Mouse (Mus musculus) CH12.LX (cell line): Measurements from ENCODE around the gene Plk2. TPM values are rescaled to one million over a fixed set of nuclear protein-coding genes. Genes with fewer than 3 reads are reported as not detected.
"Not testable (repeated sequence)": the region's sequence is repeated elsewhere in the genome, so short reads cannot be mapped to it uniquely, and the experiment has no call there.

Experiments
- DNase-seq: peaks from one replicate; pipeline ENCODE4 v3.0.0-alpha.2; 2013; ENCODE audit errors: extremely low read depth
- H3K27ac ChIP-seq: 2 replicates; pipeline ENCODE4 v1.5.1; 2012; ENCODE audit warnings: low read depth, mild to moderate bottlenecking, control low read depth, moderate library complexity; ENCODE audit not compliant: insufficient read depth
- H3K27me3 ChIP-seq: replicated peaks from 2 replicates; pipeline ENCODE3; 2012; ENCODE audit warnings: inconsistent platforms
- H3K36me3 ChIP-seq, 2 experiments: replicated peaks in 1 of 2; 2 replicates each; pipeline versions ENCODE3 to v1.6.1; 2012; ENCODE audit warnings: inconsistent platforms in 1 of 2, low read length in 1 of 2, mild to moderate bottlenecking in 1 of 2, mixed read lengths in 1 of 2, moderate library complexity in 1 of 2; ENCODE audit not compliant: control insufficient read depth in 1 of 2, insufficient read depth in 1 of 2
- H3K4me1 ChIP-seq, 2 experiments: 2 replicates each; pipeline ENCODE4 v1.6.1; 2012; ENCODE audit warnings: inconsistent platforms in 1 of 2, moderate library complexity in 1 of 2; ENCODE audit not compliant: insufficient read depth in 2 of 2, control insufficient read depth in 1 of 2
- H3K4me2 ChIP-seq: 2 replicates; pipeline ENCODE4 v1.6.1; 2012; ENCODE audit warnings: low read depth, mild to moderate bottlenecking, control low read depth; ENCODE audit not compliant: poor library complexity, insufficient read depth, severe bottlenecking
- H3K4me3 ChIP-seq, 3 experiments: fragments of 150-350 bp in 1 of 3; sonication (generic) in 1 of 3; replicated peaks in 1 of 3; 2 replicates each; pipeline versions ENCODE3 to v1.5.1; 2011 to 2012; ENCODE audit warnings: low read depth in 2 of 3, low read length in 2 of 3, mild to moderate bottlenecking in 2 of 3, moderate library complexity in 2 of 3, control low read depth in 1 of 3, improper control_type of control experiment in 1 of 3, inconsistent platforms in 1 of 3, mixed read lengths in 1 of 3; ENCODE audit not compliant: poor library complexity in 1 of 3
- H3K79me2 ChIP-seq: replicated peaks from 2 replicates; pipeline ENCODE4 v1.6.1; 2012; ENCODE audit warnings: mild to moderate bottlenecking, moderate library complexity; ENCODE audit not compliant: control insufficient read depth, poor library complexity, insufficient read depth, severe bottlenecking; ENCODE audit errors: extremely low read depth
- H3K9ac ChIP-seq: 2 replicates; pipeline ENCODE4 v1.6.1; 2012; ENCODE audit warnings: low read depth, mild to moderate bottlenecking, control low read depth, moderate library complexity; ENCODE audit not compliant: insufficient read depth
- H3K9me3 ChIP-seq: replicated peaks from 2 replicates; pipeline ENCODE3; 2012; ENCODE audit warnings: low read length, inconsistent platforms, mixed read lengths
- BHLHE40 ChIP-seq: IDR thresholded peaks from 2 replicates; pipeline ENCODE4 v1.6.1; 2011; ENCODE audit warnings: mild to moderate bottlenecking, low read depth, low read length, improper control_type of control experiment
- CTCF ChIP-seq, 2 experiments: IDR thresholded peaks in 1 of 2; conservative IDR thresholded peaks in 1 of 2; 2 replicates each; pipeline ENCODE4 v1.5.1; 2011 to 2012; ENCODE audit warnings: low read depth in 2 of 2, low read length in 2 of 2, improper control_type of control experiment in 1 of 2, inconsistent platforms in 1 of 2, mild to moderate bottlenecking in 1 of 2, moderate library complexity in 1 of 2
- EP300 ChIP-seq: IDR thresholded peaks from 2 replicates; pipeline ENCODE4 v1.6.1; 2011; ENCODE audit warnings: low read length, improper control_type of control experiment
- HCFC1 ChIP-seq: IDR thresholded peaks from 2 replicates; pipeline ENCODE4 v1.6.1; 2012; ENCODE audit warnings: low read depth, mild to moderate bottlenecking, inconsistent platforms, low read length, improper control_type of control experiment
- IRF4 ChIP-seq: IDR thresholded peaks from 2 replicates; pipeline ENCODE4 v1.6.1; 2014; ENCODE audit warnings: low read depth, mild to moderate bottlenecking, inconsistent platforms, low read length, improper control_type of control experiment
- JUND ChIP-seq: conservative IDR thresholded peaks from 2 replicates; pipeline ENCODE4 v1.6.1; 2011; ENCODE audit warnings: low read depth, low read length, improper control_type of control experiment
- MXI1 ChIP-seq: IDR thresholded peaks from 2 replicates; pipeline ENCODE4 v1.6.1; 2011; ENCODE audit warnings: mild to moderate bottlenecking, low read depth, low read length, improper control_type of control experiment
- NELFE ChIP-seq: IDR thresholded peaks from 2 replicates; pipeline ENCODE4 v1.6.1; 2011; ENCODE audit warnings: low read depth, low read length, improper control_type of control experiment
- NRF1 ChIP-seq: IDR thresholded peaks from 2 replicates; pipeline ENCODE4 v1.6.1; 2014; ENCODE audit warnings: low read depth, mild to moderate bottlenecking, inconsistent platforms, low read length, improper control_type of control experiment, moderate library complexity
- RAD21 ChIP-seq: IDR thresholded peaks from 2 replicates; pipeline ENCODE4 v1.6.1; 2011; ENCODE audit warnings: low read depth, mild to moderate bottlenecking, low read length, improper control_type of control experiment, moderate library complexity
- SMC3 ChIP-seq: IDR thresholded peaks from 2 replicates; pipeline ENCODE4 v1.6.1; 2011; ENCODE audit warnings: low read depth, low read length, improper control_type of control experiment
- USF2 ChIP-seq: conservative IDR thresholded peaks from 2 replicates; pipeline ENCODE4 v1.6.1; 2011; ENCODE audit warnings: low read depth, low read length, improper control_type of control experiment
- ZC3H11A ChIP-seq: IDR thresholded peaks from 2 replicates; pipeline ENCODE4 v1.6.1; 2012; ENCODE audit warnings: low read depth, mild to moderate bottlenecking, inconsistent platforms, low read length, improper control_type of control experiment
- ZNF384 ChIP-seq: IDR thresholded peaks from 2 replicates; pipeline ENCODE4 v1.6.1; 2012; ENCODE audit warnings: low read depth, low read length, improper control_type of control experiment, inconsistent platforms
- dilution Hi-C: fragments of 300-500 bp; cut with MboI; formaldehyde crosslinking; loops from 2 replicates; pipeline ENCODE4 v1.14.3; 2020; ENCODE audit warnings: low sequenced_read_pairs; ENCODE audit not compliant: extremely low pct_unique_long_range_greater_than_20kb, extremely low pct_ligation_motif_present
- in situ Hi-C: fragments of 300-500 bp; cut with MboI; formaldehyde crosslinking; loops from 3 replicates; pipeline ENCODE4 v1.14.3; 2019; ENCODE audit warnings: low sequenced_read_pairs, low pct_ligation_motif_present, low pct_unique_long_range_greater_than_20kb, mixed read lengths
- polyA plus RNA-seq: library from polyadenylated mRNA; unstranded; fragments of >175 nt; gene quantifications from 2 replicates; pipeline ENCODE4 v1.2.1, GENCODE M21; 2012; ENCODE audit warnings: low read depth; ENCODE audit not compliant: insufficient read length
- total RNA-seq, 2 experiments: library from RNA; depleted of rRNA; stranded (reverse); fragments of 300-350 nt in 1 of 2; fragments of >200 nt in 1 of 2; gene quantifications; 2 replicates each; pipeline ENCODE4 v1.2.3; 2012 to 2014

Plk2 gene
- total and polyA plus RNA-seq, 3 experiments: 5.1 to 8.9 (median 7.4) TPM

DNA sequence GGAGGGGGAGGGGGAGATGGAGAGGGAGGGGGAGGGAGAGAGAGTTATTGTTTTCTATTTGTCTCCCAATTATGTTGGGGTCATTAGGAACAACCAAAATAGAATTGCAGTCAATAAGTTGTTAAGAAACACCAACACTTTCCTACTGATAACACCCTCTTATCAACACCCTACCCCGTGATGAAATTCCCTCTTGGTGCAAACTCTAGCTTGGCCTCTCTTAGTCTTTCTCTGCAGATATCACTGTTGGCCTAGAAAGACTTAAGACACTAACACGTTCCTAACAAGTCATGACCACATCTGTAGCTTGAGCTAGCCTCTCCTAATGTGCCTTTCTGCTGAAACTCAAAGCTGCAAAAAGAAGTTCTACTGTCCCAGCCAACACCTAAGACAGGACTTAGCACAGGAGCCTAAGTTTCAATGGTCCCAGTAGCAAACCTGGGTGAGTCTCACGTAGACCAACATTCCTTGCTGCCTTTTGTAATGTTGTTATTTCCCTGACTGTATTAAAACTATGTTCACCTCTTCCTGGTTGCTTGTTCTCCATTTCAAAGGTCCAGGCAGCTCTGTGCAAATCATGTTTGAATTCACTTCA lies 26.8 kb upstream of the Plk2 start:
- Histone ChIP-seq H3K27me3 (no peaks in the 10 kb centered on the region), H3K36me3 (no peaks in the 10 kb centered on the region), H3K4me3 (no peak overlapping the region), H3K9me3 (no peaks in the 10 kb centered on the region), H3K9ac (no peak overlapping the region), H3K27ac (no peak overlapping the region), H3K4me1 (peaks cover 0 to 14% of the 10 kb centered on the region in 2 experiments; a peak in 1 of 4 replicates), H3K4me2 (no peak overlapping the region), H3K79me2 (no peaks in the 10 kb centered on the region)
- TF ChIP-seq USF2 (no peak), IRF4 (no peak), NRF1 (no peak), EP300 (no peak), MXI1 (no peak)
- in situ Hi-C loops: loop anchor here (10.0 kb wide), 2 partner anchors 313 to 1133 kb away; no protein-coding TSS in a partner anchor
- no peak for DNase-seq
- dilution Hi-C loops: no loop called here

DNA sequence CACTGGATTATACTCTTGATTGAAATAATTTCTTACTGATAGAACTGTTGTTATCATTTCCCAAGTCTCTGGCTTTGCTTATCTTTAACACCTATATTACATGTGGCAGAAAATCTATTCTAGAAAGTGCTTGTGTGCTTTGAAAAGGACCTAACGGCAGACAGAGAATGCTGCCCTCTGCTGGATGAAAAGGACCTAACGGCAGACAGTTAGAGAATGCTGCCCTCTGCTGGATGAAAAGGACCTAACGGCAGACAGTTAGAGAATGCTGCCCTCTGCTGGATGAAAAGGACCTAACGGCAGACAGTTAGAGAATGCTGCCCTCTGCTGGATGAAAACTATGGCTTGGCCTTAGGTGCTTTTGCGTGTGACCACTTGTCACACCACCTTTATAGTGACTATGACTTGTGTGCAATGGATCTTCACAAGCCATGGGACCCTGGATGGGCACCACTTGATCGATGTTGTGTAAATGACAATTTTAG lies 26.2 kb upstream of the Plk2 start:
- H3K36me3 ChIP-seq, H3K9ac ChIP-seq, H3K27me3 ChIP-seq, dilution Hi-C loops, H3K9me3 ChIP-seq, H3K27ac ChIP-seq, H3K4me2 ChIP-seq, H3K4me3 ChIP-seq, H3K4me1 ChIP-seq, H3K79me2 ChIP-seq: not testable (repeated sequence)
- TF ChIP-seq CTCF (conservative IDR thresholded peaks at IDR 0.05 in 1 of 2, IDR thresholded peaks at IDR 0.05 in 1 of 2; ENCODE audit: low read depth in 2 of 2, low read length in 2 of 2): peak; percentile 98 to 99
- TF ChIP-seq BHLHE40: 0 out of 2 replicates have a peak, but pooled peaks have one; percentile 10
- TF ChIP-seq ZC3H11A: peak; percentile 36
- TF ChIP-seq NELFE: peak; percentile 93; the same call in 1 of the 2 replicates
- TF ChIP-seq RAD21: peak; percentile 71
- TF ChIP-seq ZNF384: peak; percentile 46; the same call in 1 of the 2 replicates
- peak; percentile 45; the same call in 1 of the 2 replicates for TF ChIP-seq HCFC1
- peak; percentile 91 for TF ChIP-seq SMC3
- TF ChIP-seq JUND: peak; percentile 65; the same call in 1 of the 2 replicates
- in situ Hi-C loops: loop anchor here (10.0 kb wide), 2 partner anchors 314 to 1134 kb away; no protein-coding TSS in a partner anchor
- peak; percentile 60 for DNase-seq
